Mouse (Mus musculus) gastrocnemius, postnatal 14 days (tissue): ENCODE results near the gene Chn2. TPM values are rescaled to one million over a fixed set of nuclear protein-coding genes. Genes with fewer than 3 reads are reported as not detected.

Experiments
- DNase-seq: peaks from one replicate; pipeline ENCODE4 v3.0.0; 2021; ENCODE audit warnings: mixed read lengths
- intact Hi-C: fragments of 180-260 bp; cut with DNase I; formaldehyde crosslinking; loops from one replicate; pipeline ENCODE4 v1.15.1; 2025; ENCODE audit warnings: low total_unique reads
- total RNA-seq, 2 experiments: library from RNA; stranded (reverse); gene quantifications; 2 replicates each; pipeline ENCODE4 v1.2.3; 2021

The Chn2 gene
- total RNA-seq, 2 experiments from 2014 or later: 3.8 to 5.2 TPM

DNA sequence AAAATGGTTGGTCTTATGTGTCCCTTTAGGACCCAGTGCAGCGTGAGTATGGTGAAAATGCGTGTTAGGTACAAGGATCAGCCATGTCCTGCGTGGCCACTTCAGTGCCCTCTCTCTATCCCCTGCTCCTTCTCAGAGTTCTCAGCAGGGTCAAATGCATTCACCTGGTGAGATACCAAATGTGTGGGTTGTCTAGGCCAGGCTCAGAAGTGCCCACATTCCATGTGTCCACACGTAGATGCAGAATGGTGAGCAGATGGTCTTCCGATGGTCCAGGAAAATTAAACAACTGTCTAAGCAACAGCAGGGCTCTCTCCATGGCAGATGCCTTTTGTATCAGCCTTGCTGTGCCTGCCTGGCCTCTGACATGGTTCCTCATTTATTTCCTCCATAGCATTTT lies 93.9 kb downstream of the Chn2 start:
- no peak for DNase-seq
- intact Hi-C loops: no loop called here

DNA sequence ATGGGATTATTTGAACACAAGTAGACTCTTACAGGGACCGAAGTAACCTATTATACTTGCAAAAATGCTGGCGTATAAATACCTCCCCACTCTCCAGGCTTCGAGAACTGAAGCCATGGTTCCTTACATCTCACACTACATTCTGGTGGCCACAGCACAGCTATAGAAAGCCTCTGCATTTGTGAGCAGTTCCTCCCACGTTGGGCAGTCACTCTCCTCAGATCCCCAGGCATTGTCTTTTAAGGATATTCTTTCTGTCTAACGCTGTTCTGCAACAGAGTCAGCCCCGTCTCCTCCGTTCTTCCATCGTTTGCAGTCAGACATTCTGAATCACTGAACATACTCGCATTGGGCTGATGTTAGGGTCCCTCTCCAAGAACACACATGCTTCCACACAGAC lies 98.8 kb downstream of the Chn2 start:
- intact Hi-C loops: no loop called here
- no peak for DNase-seq

DNA sequence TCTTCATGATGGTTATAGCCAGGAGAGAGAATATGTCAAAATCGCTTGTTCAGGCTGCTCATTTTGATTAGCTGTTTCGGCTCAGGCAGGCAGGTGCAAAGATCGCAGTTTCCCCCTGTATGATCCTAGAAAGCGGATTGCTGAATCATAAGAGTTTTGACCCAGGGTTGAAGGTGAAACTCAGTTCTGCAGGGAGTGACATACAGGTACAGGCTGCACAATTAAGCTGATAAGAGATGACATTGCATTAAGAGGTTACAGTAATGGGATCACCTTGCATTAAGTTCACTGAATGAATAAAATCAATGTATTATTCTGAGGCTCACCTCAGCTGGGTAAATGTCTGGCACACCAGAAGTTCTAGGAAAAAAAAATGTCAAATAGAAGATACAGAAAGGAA lies 101.1 kb downstream of the Chn2 start:
- DNase-seq: no peak
- intact Hi-C loops: no loop called here

DNA sequence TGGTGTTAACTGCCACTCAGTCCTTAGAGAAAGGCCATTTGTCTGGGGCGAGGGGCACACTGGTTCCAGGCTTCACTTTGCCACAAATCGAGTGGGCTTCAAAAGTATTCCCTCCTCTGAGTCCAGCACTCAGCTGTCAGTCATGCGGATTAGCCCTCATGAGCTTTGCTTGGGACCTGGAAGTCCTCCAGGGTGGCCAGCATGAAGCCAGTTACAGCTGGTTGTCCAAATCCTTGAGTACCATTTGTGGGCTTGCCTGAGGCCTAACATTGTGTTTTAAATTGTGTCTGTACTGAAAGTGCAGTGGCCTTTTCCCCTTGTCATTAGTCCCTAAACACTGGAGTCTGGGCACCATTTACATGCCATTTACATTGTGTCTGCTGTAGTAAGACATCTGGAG lies 101.8 kb downstream of the Chn2 start:
- intact Hi-C loops: no loop called here
- no peak for DNase-seq

DNA sequence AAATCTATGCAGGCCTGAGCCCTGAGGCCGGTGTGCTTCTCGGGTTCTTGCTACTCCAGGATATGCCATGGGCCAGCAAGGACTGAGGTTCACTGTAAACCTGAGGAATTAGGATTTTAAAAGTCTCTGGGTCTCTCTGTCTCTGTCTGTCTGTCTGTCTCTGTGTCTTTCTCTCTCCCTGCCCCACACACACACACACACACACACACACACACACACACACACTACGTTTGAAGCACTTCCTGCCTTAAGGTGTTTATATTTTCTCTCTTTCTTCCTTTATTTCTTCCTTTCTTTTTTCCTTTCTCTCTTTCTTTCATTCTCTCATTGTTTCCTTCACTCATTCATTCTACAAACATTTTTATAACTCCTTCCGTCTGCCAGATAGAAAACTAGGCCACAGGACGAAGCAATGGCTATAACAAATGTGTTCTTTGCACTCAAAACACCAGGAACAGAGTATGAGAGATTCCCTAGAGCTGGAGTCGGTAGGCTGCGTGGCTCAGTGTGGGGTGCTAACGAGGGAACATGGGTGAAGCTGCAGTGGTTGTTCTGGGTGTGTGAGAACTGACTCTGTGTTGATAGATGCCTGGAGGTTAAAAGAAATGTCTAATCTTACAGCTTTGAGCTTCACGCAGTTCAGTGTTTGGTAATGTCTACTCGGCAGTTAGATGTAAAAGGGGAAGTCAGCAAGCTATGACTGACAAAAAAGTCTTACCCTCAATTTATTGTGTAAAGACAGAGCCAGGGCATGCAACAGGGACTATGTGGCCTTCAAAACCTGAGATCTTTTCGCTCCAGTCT lies 103.7 kb downstream of the Chn2 start:
- DNase-seq: no peak
- intact Hi-C loops: no loop called here

DNA sequence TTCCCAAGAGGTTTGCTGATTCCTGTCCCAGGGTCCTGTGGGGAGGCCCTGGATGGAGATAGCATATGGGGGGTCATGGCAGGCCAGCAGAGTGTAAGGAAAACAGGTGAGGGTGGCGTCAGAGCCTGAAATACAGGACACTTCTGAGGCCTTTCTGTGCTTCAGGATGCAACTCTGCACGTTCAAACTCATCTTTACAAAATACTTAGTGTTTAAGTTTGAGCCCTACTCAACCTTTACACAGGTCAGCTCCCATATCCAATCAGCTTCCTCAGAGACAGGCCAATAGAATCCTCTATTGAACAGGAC lies 104.3 kb downstream of the Chn2 start:
- intact Hi-C loops: no loop called here

DNA sequence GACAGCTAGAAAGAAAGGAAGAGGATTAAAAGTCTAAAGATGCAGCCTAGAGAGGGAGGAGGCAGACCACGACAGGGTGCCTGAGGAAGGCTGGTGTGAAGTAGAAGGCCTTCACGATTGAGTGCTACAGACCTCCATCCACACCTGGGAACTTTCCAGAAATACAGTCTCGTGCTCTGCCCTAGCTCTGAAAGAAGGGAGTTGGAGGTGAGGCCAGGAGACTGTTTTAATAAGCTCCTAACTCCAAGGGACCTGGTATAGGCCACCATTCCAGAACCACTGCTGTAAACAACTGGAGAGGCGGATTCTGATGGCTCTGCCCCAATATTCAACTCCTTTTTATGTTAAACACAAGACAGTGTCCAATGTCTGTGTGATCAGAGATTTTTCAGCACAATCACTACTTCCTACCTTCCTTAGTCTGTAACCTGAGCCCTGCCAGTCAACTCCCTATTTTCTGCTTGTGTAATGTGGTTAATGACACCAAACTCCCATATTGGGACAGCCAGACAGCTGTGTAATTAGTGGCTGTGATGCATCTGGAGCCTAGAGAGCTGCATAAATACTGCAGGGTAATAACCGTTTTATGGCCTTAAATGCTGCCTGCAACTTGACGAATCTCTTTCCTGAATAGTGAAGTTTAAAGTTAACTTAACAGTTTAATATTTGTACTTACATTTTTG lies 109.6 kb downstream of the Chn2 start:
- DNase-seq: no peak
- intact Hi-C loops: no loop called here

More for the DNA sequence above, 104.3 kb downstream of the Chn2 start:
- no peak for DNase-seq

DNA sequence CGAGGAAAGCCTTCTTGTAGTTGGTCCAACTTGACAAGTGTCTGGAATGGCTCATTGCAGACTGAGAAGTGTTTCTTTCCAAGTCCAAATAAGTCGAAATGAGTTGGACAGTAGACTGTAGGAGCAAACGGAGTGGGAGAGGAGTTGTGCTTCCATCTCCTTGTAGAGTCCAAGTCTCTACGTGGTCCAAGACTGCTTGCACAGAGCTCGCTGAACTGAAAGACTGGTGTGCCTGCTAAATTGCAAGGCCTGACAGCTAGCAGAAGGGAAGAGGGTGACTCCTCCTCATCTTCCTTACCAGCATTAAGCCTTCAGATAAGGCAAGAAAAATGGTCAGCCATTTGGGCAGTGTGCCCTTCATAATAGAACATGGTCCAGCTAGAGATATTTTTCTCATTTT lies 111.5 kb downstream of the Chn2 start:
- no peak for DNase-seq
- intact Hi-C loops: no loop called here

DNA sequence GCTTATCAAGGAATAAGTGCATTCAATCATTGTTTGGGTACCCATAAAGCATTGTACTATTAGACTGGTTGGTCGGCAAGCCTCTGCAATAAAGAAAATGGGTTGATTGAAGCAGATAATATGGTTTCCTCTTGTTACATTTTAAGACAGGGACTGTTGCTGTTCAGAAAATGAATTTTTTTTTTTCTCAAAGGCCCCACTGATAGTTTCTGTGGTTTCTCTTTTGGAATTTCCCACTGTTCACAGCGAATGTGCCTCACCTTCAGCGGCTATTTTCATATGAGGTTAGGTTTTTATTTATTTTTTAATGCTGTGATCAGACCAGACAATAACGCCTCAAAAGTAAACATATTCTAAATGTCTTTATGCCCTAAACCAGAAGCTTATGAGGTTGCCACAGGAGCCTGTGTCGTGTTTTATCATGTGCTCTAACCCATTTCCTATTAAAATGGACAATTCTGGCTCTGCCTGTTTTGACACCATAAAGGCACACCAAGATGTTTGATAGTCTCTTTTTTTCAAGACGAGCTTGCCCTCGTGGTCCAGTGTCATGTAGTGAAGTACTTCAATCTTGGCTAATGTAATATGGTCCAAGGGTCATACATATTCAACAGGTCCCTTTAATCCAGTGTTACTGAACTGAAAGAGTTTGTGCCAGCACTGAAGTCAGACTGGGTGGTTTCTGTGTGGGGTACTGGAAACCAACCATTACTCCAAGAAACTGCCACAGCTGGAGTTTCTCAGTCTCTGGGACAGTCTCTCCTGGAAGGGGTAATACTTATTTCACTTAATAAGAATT lies 112.3 kb downstream of the Chn2 start:
- no peak for DNase-seq
- intact Hi-C loops: no loop called here

DNA sequence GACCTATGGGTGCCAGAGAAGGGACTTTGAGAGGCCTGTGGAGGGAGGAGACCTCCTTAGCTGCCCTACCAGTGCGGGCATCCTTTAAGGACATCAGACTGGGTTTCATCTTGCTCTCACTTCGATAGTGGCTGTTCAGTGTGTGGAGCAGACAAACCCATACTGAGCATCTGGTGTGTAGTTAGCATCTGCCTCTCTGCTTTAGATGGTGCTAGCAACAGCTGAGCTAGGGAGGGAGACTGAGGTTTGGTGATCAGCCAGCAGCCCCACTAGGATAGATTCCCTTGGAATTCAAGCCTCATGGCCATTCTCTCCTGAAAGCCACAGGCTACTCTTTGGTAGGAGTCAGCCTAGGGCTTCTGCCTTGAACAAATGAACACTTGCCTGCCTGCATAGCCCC lies 117.7 kb downstream of the Chn2 start:
- intact Hi-C loops: no loop called here
- no peak for DNase-seq

DNA sequence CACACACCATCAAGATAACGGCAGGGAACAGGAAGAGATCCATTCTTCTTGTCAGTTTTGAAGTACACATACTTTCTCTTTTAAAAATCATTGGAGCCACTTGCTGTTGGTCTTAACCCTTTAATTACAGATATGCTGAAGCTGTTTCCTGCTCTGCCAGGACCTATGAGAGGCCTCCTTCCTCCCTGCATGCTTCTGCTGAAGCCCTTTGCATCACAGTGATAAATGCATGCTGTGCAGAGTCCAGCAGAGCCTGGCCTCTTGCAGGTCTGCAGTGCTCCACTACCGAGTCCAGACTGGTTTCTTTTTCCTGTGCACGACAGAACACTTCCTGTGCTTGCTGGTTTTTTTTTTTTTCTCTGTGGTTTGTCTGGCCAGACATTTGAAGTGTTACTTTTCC lies 119.0 kb downstream of the Chn2 start:
- intact Hi-C loops: no loop called here
- DNase-seq: no peak

DNA sequence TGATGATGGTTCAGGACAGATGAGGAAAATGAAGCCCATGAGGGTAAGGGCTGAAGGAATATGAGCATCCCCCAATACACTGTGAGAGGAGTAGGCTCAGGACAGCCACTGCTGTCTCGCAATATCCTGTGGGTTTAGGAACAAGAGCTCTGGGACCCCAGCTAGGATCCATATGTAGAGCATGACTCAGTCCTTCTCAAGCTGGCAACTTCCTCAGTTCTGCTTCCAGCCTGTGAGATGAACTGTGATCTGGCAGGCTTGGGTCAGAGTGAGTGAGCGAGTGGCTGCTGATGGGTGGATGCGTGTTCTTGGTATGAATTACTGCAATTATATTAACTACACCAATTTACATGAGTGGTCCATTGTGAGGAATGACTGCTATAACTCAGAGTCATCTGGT lies 121.3 kb downstream of the Chn2 start:
- intact Hi-C loops: no loop called here

DNA sequence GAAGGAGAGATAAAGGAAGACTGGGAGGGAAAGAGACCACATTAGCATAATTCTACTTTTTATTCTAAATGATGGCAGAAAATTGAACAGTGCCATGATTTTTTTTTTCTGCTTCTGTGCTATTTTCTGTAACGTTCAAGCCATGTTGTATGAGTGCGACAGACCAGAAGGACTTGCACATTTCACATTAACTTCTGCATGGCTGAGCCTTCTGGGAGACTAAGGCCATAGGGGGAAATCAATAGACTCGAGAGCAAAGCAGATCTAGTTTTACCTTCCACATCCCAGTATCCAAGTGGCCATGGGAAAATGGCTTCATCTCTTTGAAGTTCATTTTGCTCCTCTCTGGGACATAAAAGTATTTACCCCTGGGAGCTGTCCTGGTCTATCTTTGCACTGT lies 121.9 kb downstream of the Chn2 start:
- intact Hi-C loops: no loop called here
- no peak for DNase-seq

More for the DNA sequence above, 121.3 kb downstream of the Chn2 start:
- DNase-seq: no peak

DNA sequence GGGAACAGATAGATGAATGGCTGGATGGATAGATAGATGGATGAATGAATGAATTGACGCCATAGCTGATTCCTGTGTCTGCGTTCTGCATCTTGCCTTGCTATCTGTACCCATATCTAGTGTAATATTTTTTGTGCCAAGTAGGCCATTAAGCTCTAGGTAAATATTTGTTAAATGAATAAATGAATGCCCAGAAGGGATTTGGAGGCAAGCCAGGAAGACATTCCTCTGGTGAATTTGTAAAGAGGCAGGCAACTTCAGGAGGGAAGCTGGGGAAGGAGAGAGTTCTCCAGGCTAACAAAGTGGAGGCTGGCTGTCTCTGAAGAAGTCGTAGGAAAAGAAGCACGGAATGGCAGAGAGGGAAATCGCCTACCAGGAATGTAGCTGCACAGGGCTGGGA lies 123.0 kb downstream of the Chn2 start:
- DNase-seq: no peak
- intact Hi-C loops: no loop called here

DNA sequence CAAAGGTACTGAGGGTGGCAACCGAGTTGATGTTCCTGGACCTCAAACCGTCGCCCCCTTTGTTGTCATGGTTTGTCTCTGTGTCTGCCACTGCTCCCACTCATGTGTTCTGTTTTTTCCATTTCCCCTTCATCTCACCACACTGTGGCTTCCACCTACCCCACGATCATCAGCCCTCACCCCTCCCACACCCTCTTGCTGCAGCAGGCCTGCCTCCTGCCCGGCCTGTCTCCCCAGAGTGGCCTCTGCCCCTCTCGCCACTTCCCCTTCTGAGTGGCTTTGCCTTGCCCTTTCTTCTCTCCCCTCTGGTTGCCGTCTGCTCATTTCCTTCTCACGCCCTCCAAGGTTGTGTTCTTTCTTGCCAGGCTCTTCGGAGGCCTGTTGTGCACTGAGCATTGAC lies 123.4 kb downstream of the Chn2 start:
- intact Hi-C loops: no loop called here

DNA sequence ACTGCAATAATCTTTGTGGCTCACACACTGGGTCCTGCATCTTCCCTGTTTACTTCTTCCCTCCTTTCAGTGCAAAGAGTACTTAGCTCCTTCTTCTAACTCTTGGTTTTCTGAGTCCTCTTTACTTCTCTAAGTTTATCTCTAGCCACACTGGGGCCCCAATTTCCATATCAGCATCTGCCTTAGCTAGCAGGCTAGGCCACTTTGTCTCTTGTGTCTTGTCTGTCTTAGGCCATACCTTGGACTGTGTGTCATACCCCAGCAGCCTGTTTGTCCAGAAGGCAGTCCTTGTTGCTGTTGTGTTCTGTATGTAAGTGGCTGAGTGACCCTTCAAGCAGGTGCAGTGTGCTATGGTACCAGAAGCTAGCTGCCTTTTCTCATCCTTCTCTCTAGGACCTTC lies 124.3 kb downstream of the Chn2 start:
- intact Hi-C loops: no loop called here
- DNase-seq: no peak

More for the DNA sequence above, 123.4 kb downstream of the Chn2 start:
- DNase-seq: peak; percentile 7

DNA sequence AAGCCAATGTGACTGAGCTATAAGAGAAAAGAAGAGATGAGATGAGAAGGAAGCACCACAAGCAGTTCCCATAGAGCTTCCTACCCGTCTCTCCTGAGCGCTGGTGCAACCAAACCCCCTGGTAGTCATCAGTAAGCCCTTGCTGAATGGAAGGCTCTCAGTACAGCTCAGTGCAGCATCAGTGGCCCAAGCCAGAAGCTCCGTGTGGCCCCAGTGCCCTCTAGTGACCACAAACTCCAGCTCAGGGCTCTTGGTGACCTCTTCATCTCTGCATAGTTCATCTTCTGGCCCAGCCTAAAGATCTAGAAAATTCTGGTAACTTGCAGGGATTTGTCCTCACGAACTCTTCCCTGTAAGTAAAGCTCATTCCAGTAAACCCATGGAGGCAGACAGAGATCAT lies 125.4 kb downstream of the Chn2 start:
- intact Hi-C loops: loop anchor here (5.0 kb wide), 1 partner anchor 132 kb away; no protein-coding TSS in a partner anchor
- DNase-seq: peak; percentile 60

DNA sequence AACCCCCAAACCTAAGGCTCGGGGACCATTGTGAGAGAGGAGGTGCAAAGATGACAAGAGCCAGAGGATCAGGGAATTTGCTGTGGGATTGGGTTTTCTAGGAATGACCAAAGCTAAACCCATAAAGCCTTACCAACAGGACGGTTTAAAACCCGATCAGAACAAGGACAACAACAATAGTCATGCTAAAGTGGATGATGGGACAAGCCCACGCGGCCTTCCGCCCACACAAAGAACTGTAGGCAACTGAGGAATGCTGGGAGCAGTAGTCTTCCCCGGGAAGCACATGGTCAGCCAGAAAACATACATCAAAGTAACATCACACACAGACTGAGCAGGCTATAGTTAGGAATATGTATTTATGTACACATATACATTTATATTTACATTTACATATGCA lies 125.9 kb downstream of the Chn2 start:
- DNase-seq: no peak
- intact Hi-C loops: loop anchor here (5.0 kb wide), 1 partner anchor 133 kb away; no protein-coding TSS in a partner anchor

DNA sequence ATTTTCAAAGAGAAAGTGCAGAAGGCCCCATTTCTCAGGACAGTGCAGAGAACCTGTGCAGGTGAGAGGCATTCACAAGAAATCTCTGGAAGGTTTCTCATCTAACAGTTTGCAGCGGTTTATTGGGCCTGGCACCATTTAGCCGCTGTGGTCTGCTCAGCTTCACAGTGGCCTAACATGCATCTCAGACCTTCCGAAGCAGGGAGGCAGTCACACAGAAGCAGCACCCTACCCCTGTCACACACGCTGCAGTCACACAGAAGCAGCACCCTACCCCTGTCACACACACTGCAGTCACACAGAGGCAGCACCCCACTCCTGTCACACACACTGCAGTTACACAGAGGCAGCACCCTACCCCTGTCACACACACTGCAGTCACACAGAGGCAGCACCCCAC lies 126.5 kb downstream of the Chn2 start:
- DNase-seq: no peak
- intact Hi-C loops: loop anchor here (5.0 kb wide), 1 partner anchor 134 kb away; no protein-coding TSS in a partner anchor

DNA sequence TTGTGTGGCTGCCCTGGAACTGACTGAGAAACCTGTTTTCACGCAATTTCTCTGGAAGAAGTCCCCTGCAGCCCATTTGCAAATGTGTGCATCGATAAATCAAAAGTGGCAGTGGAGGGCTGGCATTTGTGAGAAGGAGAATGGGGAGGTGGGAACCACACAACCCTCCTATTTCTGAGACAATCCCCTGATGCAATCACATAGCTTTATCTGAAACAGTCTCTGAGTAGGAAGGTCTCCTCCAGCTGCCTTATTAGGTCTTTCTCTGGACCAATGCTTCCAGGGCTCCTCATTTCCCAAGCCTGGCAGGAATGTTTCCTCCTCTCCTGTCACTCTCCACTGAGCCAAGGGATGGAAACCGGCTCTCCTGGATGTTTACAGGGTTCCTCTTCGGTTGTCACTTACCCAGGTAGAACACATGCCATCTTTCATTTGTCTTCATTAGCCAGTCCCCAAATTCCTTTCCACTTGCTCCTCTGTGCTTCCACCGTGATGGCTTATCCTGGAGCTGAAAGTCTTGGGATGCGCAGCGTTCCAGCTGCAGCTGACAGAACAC lies 127.7 kb downstream of the Chn2 start:
- intact Hi-C loops: loop anchor here (5.0 kb wide), 1 partner anchor 135 kb away; no protein-coding TSS in a partner anchor
- DNase-seq: no peak
